Mouse (Mus musculus): ENCODE measurements around the gene Atp5d.

Gene Atp5d

DNA sequence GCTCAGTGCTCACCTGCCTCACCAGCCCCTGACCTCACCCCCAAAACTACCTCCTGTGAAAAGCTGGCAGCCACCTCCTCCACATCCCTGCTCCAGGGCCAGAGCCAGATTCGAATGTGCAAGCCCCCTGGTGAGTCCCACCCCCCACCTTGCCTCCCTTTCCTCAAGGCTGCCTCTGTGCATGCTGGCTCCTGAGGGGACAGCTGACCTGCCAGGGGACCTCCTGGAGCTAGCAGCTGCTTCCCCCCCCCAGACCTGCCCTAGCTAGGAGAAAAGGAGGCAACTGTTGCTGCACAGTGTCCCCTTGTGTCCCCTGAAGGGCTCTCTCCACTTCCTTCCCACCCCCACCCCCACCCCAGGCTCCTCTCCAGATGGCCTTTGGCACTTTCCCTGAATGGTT is 16.8 kb downstream of the Atp5d start:
- DNase-seq, result no peak

DNA sequence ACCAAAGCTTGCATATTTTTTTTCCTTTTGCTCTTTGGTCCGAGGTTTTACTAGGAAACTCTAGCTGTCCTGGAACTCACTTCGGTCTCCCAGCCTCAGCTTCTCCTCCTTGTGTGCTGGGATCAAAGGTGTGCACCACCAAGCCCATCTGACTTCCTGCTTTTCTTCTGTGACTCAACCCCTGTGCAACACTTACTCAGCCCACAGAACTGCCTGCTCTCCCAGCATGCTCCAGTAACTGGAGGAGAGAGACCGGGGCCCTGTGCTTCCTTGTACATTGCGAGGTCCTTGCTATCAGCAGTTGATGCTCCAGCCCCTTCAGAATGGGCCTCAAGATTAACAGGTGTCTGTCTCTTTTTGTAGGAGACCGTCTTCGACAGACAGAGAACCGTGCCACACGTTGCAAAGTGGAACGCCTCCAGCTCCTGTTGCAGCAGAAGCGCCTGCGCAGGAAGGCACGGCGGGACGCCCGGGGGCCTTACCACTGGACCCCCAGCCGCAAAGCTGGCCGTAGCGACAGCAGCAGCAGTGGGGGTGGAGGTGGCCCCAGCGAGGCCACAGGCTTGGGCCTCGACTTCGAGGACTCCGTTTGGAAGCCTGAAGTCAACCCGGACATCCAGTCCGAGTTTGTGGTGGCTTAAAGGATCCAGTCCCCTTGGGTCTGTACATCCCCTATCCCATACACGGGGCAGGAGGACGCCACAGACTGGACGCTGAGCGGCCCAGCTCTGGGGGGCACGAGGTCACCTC is 17.7 kb downstream of the Atp5d start:
- no peak for DNase-seq

DNA sequence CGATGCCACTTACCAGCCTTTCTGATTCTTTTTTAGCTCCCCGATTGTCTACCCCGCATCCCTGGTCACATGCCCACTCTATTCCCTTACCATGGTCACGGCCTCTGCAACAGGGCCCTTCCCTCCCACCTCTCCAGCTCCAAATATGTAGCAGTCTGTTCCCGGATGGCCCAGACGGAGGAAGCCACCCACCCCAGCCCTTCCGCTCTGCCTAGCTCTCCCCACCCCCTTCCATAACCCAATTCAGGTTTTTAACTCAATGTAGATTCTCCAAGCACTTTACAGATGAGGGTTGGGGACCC is 18.3 kb downstream of the Atp5d start:
- DNase-seq, result no peak

DNA sequence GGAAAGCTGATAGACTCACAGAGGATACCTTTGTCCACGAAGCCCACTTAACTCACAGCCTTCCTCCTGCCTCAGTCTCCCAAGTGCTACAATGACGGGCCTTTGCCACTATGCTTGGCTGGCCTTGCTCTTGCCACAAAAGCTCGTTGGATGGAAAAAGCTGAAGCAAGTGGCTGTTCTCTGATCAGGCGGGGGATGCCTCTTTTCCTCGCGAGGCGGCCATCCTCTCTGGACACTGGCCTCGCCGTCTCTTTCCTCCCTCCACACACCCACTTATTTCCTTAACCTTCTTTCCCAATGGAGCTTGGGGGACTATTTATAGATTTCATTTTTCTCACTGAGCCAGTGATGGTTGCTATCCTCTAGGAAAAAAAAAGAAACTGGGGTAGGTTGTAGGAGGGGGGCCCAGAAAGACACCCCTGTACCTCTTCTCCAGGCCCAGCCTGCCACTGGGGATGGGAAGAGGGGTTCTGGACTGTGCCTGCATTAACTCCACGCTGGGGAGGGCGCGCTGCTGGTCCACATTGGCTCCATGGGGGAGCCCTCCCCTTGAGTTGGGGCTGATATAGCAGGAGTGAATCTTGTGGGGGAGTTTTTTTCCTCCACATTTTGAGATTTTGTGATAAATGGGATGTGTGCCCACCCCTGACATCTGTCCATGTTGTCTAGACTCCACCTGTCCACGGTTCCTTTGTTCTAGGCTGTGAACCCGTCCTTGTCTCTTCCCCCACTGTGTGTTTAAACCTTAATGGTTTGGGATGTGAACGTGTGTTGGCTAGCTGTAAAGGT is 18.9 kb downstream of the Atp5d start:
- no peak for DNase-seq

DNA sequence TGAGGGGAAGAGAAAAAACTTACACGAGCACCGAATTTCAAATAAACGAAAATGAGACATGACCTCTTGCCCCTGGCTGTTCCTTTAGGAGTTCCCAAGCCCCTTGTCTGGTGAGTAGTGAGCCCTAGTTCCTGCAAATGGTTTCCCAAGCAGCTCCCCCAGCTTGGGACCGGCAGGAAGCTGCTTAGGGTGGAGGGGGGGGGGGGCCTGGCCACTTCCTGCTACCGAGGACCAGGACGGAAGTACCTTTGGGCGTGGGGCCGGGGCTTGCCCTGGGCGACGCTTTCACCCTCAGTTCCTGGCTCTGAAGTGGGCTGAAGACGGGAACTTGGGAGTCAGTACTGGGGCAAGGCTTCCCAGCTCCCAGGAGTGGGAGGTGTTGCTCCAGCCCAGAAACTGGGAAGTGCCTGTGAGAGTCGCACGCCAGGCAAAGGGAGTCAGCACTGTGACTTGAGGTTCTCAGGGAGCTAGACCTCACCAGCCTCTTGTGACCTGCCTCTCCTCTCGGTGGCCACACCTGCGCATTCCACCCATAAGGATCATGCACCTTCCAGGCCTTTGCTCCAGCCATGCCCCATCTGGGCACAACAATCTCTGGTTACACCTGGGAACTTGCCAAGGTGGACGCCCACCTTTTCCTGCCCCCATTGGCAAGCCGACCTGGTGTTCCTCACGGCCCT is 20.0 kb downstream of the Atp5d start:
- peak; percentile 64 to 76 for DNase-seq

DNA sequence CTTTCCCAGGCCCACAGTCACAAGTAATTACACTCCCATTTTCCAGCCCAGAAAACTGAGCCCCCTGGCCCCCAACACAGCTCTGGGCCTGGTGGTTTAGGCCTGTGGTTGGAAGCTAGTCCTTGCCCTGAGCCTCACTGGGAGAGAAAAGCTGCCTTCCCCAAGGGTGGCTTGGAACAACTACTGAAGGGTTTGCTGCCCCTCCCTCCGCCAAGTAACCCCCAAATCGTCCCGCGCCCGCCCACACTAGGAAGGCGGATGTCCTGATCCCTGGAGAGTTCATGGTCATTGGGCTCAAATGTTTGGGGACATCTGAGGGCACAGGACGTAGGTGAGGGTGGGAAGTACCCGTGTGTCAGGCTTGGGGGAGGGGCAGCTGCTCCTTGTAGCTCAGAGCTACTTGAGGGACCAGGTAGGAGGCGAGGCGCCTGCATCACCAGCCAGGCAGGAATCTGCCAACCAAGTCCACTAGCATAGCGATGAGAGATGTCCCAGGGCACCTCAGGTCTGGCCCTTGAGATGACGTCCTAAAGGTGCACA is 20.7 kb downstream of the Atp5d start:
- peak in 1 of 2 experiments; percentile 76 for DNase-seq

DNA sequence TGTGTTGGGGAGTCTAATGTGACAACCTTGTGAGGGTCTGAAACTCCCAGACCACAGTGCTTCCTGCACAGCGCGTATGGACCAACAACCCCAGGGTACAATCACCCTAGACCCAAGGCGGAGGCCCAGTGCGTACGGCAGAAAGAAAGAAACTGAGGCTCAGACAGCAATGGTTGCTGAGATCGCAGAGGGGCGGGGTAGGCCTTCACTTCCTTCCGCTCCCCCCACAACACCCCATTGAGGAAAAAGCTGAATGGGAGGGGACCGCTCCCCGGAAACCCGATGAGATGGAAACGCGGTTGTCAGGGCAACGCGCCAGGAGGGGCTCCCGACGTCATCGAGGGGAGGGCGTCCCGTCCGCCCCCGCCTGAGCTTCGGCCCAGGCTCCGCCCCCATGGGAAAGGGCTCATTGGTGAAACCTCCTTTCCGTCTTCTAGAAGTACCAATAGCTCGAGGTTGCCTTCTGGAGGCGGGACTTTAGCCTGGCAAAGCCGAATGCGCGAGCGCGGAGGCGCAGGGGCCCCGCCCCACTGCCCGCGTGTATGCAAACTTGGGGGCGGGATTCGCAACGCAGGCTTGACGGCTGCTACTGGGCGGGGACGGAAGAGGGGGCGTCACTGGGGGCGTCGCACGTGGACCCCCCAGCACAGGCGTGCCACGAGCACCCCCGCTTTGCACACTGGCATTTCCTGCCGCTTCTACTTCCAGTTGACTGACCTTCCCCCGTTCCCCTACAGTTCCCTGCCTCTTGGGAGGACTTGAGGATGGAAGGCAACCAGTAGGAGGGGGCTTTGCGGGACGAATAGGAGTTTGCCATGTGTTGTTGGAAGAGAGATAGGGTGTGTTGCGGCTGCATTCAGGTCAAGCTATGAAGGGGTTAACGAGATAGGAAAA is 21.4 kb downstream of the Atp5d start:
- DNase-seq, result peak; percentile 100

DNA sequence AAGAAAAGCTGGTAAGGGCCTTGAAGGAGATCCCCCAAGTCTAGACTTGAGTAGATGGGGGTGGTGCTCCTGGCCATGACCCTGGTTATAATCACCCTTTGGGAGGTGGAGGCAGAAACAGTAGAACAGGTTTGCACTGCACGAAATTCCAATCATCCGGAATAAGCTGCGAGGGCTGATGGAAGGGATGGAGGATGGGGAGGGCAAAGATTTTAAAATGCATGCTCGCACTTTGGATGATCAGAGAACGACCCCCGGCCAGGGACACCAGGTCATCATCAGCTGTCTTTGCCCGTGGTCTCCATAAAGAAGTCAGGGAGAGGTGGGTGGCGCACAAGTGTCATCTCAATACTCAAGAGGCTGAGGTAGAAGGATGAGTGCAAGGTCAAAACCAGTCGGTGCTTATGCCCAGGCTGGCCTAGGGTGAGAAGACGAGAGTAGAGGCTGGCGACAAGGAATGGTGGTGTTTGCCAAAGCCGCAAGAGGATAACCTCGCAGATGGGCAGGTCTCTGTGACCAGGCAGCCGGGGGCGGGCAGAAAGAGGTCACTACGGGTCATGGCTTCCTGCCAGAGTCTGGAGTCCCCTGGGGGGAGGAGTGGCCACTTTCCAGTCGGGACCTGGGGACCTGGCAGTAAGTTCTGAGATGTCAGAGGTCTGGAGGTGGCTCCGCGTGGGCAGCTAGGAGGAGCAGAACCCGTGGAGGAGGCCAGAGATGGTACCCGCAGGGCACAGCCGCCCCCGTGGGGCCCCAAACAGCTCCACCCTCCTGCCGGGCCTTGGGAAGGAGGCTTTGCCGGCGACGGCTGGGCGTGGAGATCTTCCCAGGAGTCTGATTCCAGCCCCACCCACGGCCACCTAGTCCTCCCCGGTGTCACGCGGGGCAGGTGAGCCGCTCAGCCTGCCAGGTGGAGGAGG is 22.3 kb downstream of the Atp5d start:
- DNase-seq, result peak in 1 of 2 experiments; percentile 74

DNA sequence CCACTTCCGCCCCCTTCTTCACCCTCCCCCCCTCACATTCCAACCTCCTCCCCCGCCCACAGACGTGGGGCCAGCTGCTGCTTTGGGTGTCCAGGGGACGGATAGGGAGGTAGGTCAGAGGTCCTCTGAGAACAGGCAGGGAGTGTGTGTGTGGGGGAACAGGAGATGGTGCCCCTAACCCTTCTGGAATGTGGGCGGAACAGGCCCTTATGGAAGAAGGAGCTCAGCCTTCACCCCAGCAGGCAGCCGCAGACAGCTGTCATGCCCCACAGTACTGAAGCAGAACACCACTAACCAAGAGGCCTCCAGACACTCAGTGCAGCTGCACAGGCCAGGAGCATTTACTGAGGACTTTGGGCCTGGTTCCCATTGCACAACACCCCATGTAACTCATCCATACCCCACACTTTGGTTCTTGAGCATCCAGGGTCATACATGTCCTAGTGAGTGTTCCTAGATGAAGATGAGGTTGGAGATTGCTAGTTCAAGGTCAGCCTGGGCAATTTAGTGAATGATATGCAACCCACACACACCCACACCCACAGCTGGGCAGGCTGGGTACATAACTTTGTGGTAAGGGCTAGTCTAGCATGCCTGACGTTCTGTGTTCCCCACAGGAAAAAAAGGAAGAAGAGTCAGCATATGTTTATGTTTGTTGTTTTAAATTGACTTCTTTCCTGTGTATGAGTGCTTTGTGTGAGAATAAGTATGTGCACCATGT is 23.2 kb downstream of the Atp5d start:
- no peak for DNase-seq

DNA sequence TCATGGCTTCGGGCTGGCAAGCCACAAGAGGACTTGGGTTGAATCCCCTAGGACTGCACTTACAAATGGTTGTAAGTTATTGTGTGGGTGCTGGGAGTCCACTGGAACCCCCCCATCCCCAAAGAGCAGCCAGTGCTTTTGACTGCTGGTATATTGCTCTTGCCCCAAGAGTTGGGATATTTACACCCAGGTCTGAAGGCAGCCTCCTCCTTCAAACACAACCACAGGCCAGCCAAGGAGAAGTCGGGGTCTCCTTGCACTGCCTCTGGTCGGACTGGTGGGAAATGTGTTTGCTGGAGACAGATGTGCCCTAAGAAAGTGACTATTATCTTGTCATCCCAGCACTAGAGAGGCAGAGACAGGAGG is 23.8 kb downstream of the Atp5d start:
- DNase-seq, result no peak

DNA sequence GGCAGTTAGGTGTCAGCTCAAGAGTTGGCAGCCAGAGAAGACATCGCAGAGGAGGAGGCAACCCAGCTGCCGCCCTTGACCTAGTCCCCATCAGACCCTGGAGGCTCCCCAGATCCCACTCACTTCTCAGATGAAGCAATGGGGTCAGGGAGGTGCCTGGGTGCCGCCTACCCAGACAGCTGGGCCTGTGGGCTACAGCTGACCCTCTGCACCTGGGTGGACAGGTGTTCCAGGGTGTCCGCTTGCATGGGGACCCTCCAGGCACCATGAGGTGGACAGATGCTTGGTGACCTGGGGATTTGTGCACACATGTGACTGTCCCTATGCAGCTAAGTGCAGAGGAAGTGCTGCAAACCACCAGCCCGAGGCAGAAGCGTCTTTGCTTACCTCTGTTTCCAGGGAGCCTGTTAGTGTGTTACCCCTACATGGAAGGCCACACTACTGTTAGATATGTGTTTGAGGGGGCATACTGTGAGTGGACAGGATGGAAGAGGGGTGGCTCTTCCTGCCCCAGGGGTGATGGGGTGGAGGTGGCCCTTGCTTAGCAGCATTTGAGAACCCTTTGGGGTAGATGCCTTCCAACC is 24.4 kb downstream of the Atp5d start:
- no peak for DNase-seq

DNA sequence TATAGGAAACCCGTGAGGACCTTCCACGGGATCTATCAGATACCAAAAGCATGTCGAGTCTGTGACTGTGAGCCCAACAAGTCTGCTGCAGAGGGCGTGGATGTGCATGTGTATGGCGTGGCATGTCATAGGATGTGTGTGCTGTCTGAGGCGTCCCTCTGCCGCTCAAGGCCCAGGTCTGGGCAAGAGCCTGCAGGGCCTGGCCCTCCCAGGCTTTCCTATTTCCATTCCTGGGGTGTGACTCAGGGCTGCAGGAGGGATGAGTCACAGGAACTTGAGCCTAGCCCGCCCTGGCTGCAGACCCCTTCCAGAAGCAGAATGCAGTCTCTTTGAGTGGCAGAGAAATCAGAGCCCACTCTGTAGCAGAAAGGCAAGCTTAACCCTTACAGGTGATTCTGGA is 25.3 kb downstream of the Atp5d start:
- no peak for DNase-seq

DNA sequence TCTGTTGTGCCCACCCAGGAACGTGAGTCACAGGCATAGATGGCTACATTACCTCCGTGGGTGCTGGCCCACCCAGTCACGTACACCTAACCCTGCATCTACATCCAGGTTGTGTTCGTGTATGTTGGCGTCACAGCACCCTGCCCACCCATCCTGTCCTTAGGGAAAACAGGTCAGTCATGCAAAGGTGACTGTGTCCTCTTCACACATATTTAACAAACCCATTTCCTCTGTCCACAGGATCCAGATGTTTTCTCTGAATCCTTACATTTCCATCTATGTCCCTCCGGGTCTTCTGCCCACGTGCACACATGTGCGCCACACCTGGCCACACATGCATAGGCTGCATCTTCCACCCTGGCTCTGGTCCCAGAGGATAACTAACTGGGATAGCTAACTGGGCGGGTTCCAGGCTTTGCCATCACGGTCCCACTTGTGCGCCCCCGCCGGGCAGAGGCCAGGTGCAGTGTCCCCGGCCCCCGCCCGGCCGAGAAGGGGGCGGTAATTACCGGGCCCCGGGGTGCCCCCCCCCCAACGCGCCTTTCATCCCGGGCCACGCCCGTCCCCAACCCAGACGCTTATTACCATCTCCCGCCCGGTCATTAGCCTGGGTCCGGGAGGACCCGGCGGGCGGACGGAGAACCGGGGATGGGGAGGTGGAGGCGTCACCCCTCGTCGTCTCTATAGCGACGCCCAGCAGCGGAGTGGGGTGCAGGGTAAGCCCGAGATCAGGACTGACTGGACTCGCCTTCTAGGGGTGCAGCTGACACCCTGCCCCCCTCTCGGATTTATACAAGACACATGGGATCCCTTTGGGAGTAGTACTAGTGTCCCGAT is 25.9 kb downstream of the Atp5d start:
- no peak for DNase-seq

DNA sequence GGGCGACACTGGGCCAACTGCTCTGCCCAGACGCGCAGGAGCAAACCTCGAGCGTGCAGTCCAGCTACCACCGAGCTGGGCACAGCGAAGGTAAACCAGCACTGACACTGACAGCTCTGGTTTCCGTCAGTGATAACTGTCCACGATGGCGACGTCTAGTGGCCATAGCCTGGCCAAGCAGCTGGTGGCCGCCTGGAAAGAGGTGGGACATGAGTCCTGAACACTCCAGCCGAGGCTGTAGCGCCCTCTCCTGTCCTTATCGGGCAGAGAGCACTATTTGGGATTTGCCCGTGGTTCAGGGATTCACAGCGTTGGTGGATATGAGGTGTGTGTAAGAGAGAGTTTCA is 26.5 kb downstream of the Atp5d start:
- DNase-seq, result peak; percentile 82 to 90

DNA sequence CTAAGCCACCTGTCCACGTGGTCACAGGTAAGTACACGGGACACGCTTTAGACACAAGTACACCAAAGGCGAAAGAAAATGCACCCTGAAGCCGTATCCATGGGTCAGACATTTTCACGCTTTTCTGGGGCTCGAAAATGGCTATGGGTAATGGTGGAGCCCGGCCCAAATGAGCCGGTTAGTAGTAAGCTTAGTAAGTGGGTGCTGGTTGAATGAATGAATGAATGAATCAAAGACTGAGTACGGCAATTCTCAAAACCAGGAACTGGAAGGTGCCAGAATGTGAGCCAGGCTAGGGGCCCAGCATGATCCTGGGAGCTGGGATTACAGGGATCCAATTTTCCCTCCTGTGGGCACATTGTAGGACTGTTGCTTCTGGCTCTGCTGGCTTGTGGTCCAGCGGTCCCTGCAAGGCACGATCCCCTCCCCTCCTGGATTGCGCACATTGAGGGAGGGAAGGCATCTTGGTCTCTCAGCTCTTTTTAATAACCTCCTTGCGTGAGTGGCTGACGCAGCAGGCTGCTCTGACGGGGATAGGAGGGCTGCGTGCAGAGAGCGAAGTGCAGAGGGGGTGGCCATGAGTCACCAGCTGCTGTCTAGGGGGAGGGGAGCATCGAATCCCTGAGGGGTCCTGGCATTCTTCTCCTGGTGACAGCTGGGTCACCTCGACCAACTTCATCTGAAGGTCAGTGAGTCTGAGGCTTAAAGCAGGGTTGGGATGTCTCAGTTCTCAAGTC is 27.1 kb downstream of the Atp5d start, which contains the start of gene Cirbp:
Gene Cirbp (plus strand): TSS at position 594 of the 737 bp plus-strand sequence.
- DNase-seq, result peak in 1 of 2 experiments; percentile 25

DNA sequence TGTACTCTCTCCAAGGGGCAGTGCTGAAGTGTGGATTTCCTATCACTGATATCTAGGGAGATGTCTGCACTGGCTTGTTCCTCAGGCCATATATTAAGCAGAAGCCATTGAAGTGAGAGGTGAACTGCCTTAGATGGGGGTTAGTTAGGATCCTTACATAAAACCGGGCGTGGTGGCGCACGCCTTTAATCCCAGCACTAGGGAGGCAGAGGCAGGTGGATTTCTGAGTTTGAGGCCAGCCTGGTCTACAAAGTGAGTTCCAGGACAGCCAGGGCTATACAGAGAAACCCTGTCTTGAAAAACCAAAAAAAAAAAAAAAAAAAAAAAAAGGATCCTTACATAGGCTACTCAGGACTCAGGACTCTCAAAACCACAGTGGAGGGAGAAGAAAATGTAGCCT is 27.7 kb downstream of the Atp5d start:
- peak in 1 of 2 experiments; percentile 3 for DNase-seq

DNA sequence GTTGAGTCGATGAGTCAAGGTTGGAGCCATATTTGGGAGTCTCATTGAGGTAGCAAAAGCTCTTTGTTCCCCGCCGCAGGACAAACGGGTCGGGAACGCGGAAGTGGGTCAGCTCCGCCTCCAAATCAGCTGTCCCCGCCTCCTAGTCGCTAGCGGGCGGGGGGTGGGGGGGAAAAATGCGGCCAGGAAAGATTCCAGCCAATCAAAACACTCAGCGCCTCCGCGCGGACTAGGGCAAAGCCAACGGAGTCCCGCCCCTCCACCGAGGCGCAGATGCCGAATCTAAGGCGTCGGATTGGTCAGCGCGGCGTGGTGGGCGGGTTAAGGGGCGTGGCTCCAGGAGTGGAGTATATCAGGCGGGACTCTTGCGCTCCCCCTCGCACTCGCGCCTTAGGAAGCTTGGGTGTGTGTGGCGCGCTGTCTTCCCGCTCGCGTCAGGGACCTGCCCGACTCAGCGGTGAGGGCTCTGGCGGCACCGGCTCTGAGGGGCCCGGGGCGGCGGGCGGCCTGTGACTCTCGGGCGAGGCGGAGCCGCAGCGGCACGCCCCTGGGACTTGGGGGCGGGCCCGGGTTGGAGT is 29.1 kb downstream of the Atp5d start:
- DNase-seq, result peak; percentile 97 to 98

DNA sequence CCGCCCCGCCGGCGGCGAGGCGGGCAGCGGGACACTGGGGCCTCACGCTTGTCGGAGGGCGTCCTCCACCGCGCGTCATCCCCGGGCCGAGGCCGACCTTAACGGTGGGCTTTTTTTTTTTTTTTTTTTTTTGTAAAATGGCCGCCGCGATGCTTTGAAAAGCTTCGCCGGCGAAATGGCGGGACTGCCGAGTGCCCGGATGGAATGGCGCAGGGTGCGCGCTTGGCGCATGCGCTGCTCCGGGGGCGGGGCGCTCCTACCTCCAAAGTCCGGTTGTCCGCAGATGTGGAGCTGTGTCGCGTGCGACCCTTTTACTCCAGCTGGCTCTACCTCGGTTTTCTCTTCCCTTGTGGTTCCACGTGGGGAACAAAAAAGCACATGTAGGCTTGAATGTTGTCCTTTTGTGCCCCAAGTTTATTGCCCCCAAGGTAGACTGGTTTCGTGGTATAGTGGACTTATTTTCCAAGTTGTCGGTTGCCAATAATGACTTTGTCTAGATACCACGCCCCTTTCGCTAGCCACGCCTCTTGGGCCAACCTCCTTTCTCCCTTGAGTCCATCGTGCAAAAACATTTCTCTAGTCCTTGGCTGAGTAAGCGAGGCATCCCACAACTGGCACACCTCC is 29.7 kb downstream of the Atp5d start:
- peak; percentile 79 to 85 for DNase-seq

All from thymus, adult 18-20 months (tissue).